Mouse (Mus musculus) MEL (cell line): Measurements from ENCODE around the gene Jmy.

Experiments used
- CHD2 ChIP-seq: IDR thresholded peaks from 2 replicates; pipeline ENCODE4 v1.6.1; 2011; ENCODE audit warnings: low read length, improper control_type of control experiment
- CTCF ChIP-seq, 3 experiments: IDR thresholded peaks in 2 of 3; conservative IDR thresholded peaks in 1 of 3; 2 replicates each; pipeline ENCODE4 v1.5.1; 2011 to 2012; ENCODE audit warnings: low read length in 3 of 3, low read depth in 2 of 3, mild to moderate bottlenecking in 2 of 3, improper control_type of control experiment in 1 of 3, inconsistent platforms in 1 of 3, mixed read lengths in 1 of 3, moderate library complexity in 1 of 3; ENCODE audit not compliant: control insufficient read depth in 1 of 3, insufficient read depth in 1 of 3, poor library complexity in 1 of 3, severe bottlenecking in 1 of 3
- EP300 ChIP-seq, 2 experiments: IDR thresholded peaks; 2 replicates each; pipeline ENCODE4 v1.6.1; 2011; ENCODE audit warnings: improper control_type of control experiment in 2 of 2, low read length in 2 of 2, low read depth in 1 of 2, mild to moderate bottlenecking in 1 of 2
- GATA1 ChIP-seq: IDR thresholded peaks from 2 replicates; pipeline ENCODE4 v1.6.1; 2011; ENCODE audit warnings: low read depth, low read length, improper control_type of control experiment
- MXI1 ChIP-seq: IDR thresholded peaks from 2 replicates; pipeline ENCODE4 v1.6.1; 2011; ENCODE audit warnings: mild to moderate bottlenecking, low read depth, low read length, improper control_type of control experiment
- POLR2AphosphoS2 ChIP-seq: IDR thresholded peaks from 2 replicates; pipeline ENCODE4 v1.6.1; 2011; ENCODE audit warnings: low read length, improper control_type of control experiment
- ZC3H11A ChIP-seq: IDR thresholded peaks from 2 replicates; pipeline ENCODE4 v1.6.1; 2012; ENCODE audit warnings: low read depth, mild to moderate bottlenecking, inconsistent platforms, low read length, improper control_type of control experiment

- no peak for TF ChIP-seq CTCF (IDR thresholded peaks at IDR 0.05 in 2 of 3, conservative IDR thresholded peaks at IDR 0.05 in 1 of 3; ENCODE audit: control insufficient read depth in 1 of 3, insufficient read depth in 1 of 3, low read depth in 2 of 3, low read length in 3 of 3, poor library complexity in 1 of 3, severe bottlenecking in 1 of 3)
- TF ChIP-seq CHD2: no peak
- TF ChIP-seq GATA1: no peak
- no peak for TF ChIP-seq POLR2AphosphoS2
- no peak for TF ChIP-seq ZC3H11A
- TF ChIP-seq MXI1: no peak
- TF ChIP-seq EP300 (IDR thresholded peaks at IDR 0.05; ENCODE audit: low read depth in 1 of 2, low read length in 2 of 2): no peak
These were observed 112.2 kb downstream of the Jmy start for GRCm38 (mm10) chr13:93387440-93387839.
